Mouse (Mus musculus): Measurements from ENCODE around the gene Csrp1. TPM values are rescaled to one million over a fixed set of nuclear protein-coding genes. Genes with fewer than 3 reads are reported as not detected.

Csrp1 gene
- polyA plus RNA-seq, 1 experiment from 2014 or later, result 280 TPM

GRCm38 (mm10) chr1:135799109-135799627, 79.3 kb downstream of the Csrp1 start:
- Histone ChIP-seq H3K27me3 (no peaks in the 10 kb centered on the region), H3K36me3 (no peaks in the 10 kb centered on the region), H3K4me2 (no peak overlapping the region), H3K4me3 (no peak overlapping the region), H3K27ac (no peak overlapping the region), H3K9me3 (no peaks in the 10 kb centered on the region), H3K9ac (no peak overlapping the region), H3K4me1 (peaks cover 34% of the 10 kb centered on the region)
- ATAC-seq (ENCODE audit: borderline replicate concordance, extremely low read depth, low FRiP score, low TSS enrichment), result no peak
- WGBS, result 32% methylated on average over 8 of the region's 8 CpGs

DNA sequence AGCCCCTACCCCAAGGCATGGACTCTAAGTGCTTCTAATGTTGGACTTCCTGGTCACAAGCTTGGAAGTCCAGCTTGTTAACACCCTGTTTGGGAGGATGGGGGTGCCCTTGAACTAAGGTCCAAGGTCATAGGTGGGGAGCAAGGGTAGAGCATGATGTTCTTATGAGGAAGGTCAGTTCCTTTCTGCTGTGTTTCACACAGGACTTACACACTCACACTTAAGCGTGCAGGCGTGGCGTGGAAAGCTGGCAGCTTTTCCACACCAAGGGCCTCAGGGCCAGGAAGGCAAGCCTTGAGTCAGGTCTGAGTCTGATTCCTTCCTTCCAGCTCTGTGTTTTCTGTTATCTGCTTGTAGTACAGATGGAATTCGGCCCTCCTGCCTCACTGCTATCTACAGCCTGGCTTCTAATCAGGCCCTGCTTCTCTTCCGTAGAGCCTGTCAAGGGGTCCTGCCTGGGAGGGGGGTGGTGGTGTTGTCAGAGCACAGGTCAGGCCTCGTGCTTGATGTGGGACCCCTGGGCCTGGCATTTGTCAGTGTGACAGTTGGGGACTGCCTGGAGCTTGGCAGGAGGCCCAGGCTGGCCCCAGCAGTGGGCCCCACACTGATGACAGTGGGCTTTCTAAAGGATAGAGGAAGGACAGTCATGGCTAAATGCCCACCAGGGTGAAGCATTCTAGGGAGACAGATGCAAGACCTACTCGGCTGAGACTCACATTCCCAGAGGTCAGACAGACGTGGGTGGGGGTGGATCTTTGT, 80.5 kb downstream of the Csrp1 start:
- ATAC-seq (ENCODE audit: borderline replicate concordance, extremely low read depth, low FRiP score, low TSS enrichment), result peak; percentile 89
- 24% methylated on average over 8 of the region's 8 CpGs for WGBS
- H3K4me3 ChIP-seq, result no peak overlapping the region
- no peaks in the 10 kb centered on the region for H3K36me3 ChIP-seq
- H3K4me2 ChIP-seq, result no peak overlapping the region
- H3K9ac ChIP-seq, result no peak overlapping the region
- H3K27ac ChIP-seq, result peak overlapping the region; percentile 43
- H3K9me3 ChIP-seq, result no peaks in the 10 kb centered on the region
- peaks cover 27% of the 10 kb centered on the region for H3K4me1 ChIP-seq
- no peaks in the 10 kb centered on the region for H3K27me3 ChIP-seq

Other genes starting within 250 kb of the Csrp1 start
- gene Nav1, start 112.8 kb upstream of the Csrp1 start, polyA plus RNA-seq (2015; fragmentation: Nextera tagmentation; extraction: Ambion mirVana), result 10.7 and 11.6 TPM in 2 replicates
- gene Phlda3, start 46.1 kb downstream of the Csrp1 start, polyA plus RNA-seq (2015; fragmentation: Nextera tagmentation; extraction: Ambion mirVana), result 79.9 and 80.0 TPM in 2 replicates
- 97.5 and 117 TPM in 2 replicates for gene Tnni1, start 59.4 kb downstream of the Csrp1 start, polyA plus RNA-seq (2015; fragmentation: Nextera tagmentation; extraction: Ambion mirVana)
- gene Lad1, start 98.5 kb downstream of the Csrp1 start, polyA plus RNA-seq (2015; fragmentation: Nextera tagmentation; extraction: Ambion mirVana), result 14.9 and 17.0 TPM in 2 replicates
- 158 and 190 TPM in 2 replicates for gene Tnnt2, start 116.3 kb downstream of the Csrp1 start, polyA plus RNA-seq (2015; fragmentation: Nextera tagmentation; extraction: Ambion mirVana)
- 0.20 and 0.67 TPM in 2 replicates for gene Pkp1, start 199.1 kb downstream of the Csrp1 start, polyA plus RNA-seq (2015; fragmentation: Nextera tagmentation; extraction: Ambion mirVana)